28 mouse cellular contexts compared by ENCODE assay signal in the genomic region with DNA sequence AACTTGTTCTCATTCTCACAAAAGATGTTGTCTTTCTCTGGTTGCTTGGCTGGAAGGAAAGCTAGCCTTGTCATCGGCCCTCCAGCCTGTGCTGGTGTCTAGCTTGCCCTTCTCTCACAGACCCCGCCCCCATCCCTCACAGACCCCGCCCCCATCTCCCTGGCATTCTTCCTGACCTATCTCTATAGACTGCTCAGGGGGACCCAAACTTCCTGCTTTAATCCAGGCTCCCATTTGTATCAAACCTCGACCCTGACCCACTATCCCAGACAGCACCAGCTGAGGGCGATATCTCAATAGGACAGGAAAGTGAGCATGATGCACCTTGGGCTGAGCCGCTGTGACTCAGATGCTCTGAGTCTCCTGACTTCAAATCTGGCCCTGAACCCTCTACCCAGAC. TPM values are rescaled to one million over a fixed set of nuclear protein-coding genes. Genes with fewer than 3 reads are reported as not detected.
DNase-seq lines count a peak whose midpoint lies in the region; ATAC-seq and TF ChIP-seq lines count a peak whose summit lies in the region.
"Had no signal": no experiment of that assay in that cellular context is flagged by ENCODE, and none has a peak within 500 bp of the region (broad histone marks: within the 10 kb centered on the region; RNA-seq: fewer than 3 reads in every experiment).

No protein-coding gene starts in this region.

- H3K9me3 ChIP-seq in intestine, postnatal 0 days (ENCODE audit: control insufficient read depth), result no peaks in the 10 kb centered on the region
- no peaks in the 10 kb centered on the region for H3K9me3 ChIP-seq in intestine, embryonic 15.5 days
- H3K9me3 ChIP-seq in midbrain, embryonic 12.5 days, result no peaks in the 10 kb centered on the region
- H3K9me3 ChIP-seq in midbrain, embryonic 16.5 days (replicated peaks; ENCODE audit: control insufficient read depth, low read length, poor library complexity, severe bottlenecking), result no peaks in the 10 kb centered on the region
- H3K9me3 ChIP-seq: forebrain, embryonic 10.5 days; G1E; hindbrain, embryonic 10.5 days; limb, embryonic 15.5 days; lung, embryonic 15.5 days; megakaryocyte, embryonic 14.5 days; neural tube, embryonic 12.5 days had no signal

- H3K36me3 ChIP-seq in intestine, postnatal 0 days (ENCODE audit: control insufficient read depth, insufficient read depth), result no peaks in the 10 kb centered on the region
- no peaks in the 10 kb centered on the region for H3K36me3 ChIP-seq in intestine, embryonic 15.5 days
- no peaks in the 10 kb centered on the region for H3K36me3 ChIP-seq in midbrain, embryonic 12.5 days
- no peaks in the 10 kb centered on the region for H3K36me3 ChIP-seq in midbrain, embryonic 16.5 days (ENCODE audit: control insufficient read depth, insufficient read depth, low read length)
- H3K36me3 ChIP-seq: forebrain, embryonic 10.5 days; G1E; hindbrain, embryonic 10.5 days; limb, embryonic 15.5 days; lung, embryonic 15.5 days; neural tube, embryonic 12.5 days had no signal

- H3K4me1 ChIP-seq in intestine, postnatal 0 days (replicated peaks; ENCODE audit: control insufficient read depth, insufficient read depth, low read length), result no peaks in the 10 kb centered on the region
- H3K4me1 ChIP-seq in intestine, embryonic 15.5 days (replicated peaks), result 0 out of 2 replicates have a peak, but pooled peaks cover 5% of the 10 kb centered on the region
- 0 out of 2 replicates have a peak, but pooled peaks cover 6% of the 10 kb centered on the region for H3K4me1 ChIP-seq in midbrain, embryonic 12.5 days
- no peaks in the 10 kb centered on the region for H3K4me1 ChIP-seq in midbrain, embryonic 16.5 days (ENCODE audit: control insufficient read depth, insufficient read depth, low read length)
- H3K4me1 ChIP-seq: limb, embryonic 15.5 days; megakaryocyte, embryonic 14.5 days; neural tube, embryonic 12.5 days had no signal

- TF ChIP-seq CTCF in intestine, postnatal 0 days (IDR thresholded peaks at IDR 0.05; ENCODE audit: low read depth), result peak; percentile 32

- no peak for ATAC-seq in intestine, postnatal 0 days
- ATAC-seq in intestine, embryonic 15.5 days, result no peak
- ATAC-seq in midbrain, embryonic 12.5 days (ENCODE audit: low FRiP score, low read depth), result peak; percentile 38; the same call in 1 of the 2 replicates
- no peak for ATAC-seq in midbrain, embryonic 16.5 days
- ATAC-seq: activated CD4-positive, CD25-positive, alpha-beta regulatory T cell, adult 4 months; Patski had no signal

- no peaks in the 10 kb centered on the region for H3K27me3 ChIP-seq in intestine, postnatal 0 days (replicated peaks; ENCODE audit: control insufficient read depth, insufficient read depth, low read length)
- 0 out of 2 replicates have a peak, but pooled peaks cover 4% of the 10 kb centered on the region for H3K27me3 ChIP-seq in intestine, embryonic 15.5 days (replicated peaks)
- H3K27me3 ChIP-seq in midbrain, embryonic 12.5 days, result peaks cover 3% of the 10 kb centered on the region; the same call in 1 of the 2 replicates
- no peaks in the 10 kb centered on the region for H3K27me3 ChIP-seq in midbrain, embryonic 16.5 days (ENCODE audit: control insufficient read depth, insufficient read depth, low read depth, low read length)
- H3K27me3 ChIP-seq: limb, embryonic 15.5 days; lung, embryonic 15.5 days; neural tube, embryonic 12.5 days had no signal

- DNase-seq in embryo, embryonic 10.5 days (ENCODE audit: low spot score), result peak; percentile 49
- no peak for DNase-seq in embryo, embryonic 10 days (ENCODE audit: low spot score)
- peak; percentile 52 for DNase-seq in R1 (ENCODE audit: low read depth, low spot score)
- DNase-seq in thymus, postnatal 10 days (ENCODE audit: low spot score in 2 of 2), result no peak
- DNase-seq: adrenal gland, postnatal 10 days; cerebellum, adult 8-10 months; cerebellum, postnatal 36 days; gastrocnemius, adult 2 months; heart, postnatal 10 days; kidney, adult 2 months; lung, postnatal 36 days; thymus, postnatal 25 days had no signal

- no peak overlapping the region for H3K4me2 ChIP-seq in intestine, postnatal 0 days (replicated peaks; ENCODE audit: low read depth)
- H3K4me2 ChIP-seq in intestine, embryonic 15.5 days (replicated peaks), result no peak overlapping the region
- H3K4me2 ChIP-seq in midbrain, embryonic 12.5 days (replicated peaks), result no peak overlapping the region
- no peak overlapping the region for H3K4me2 ChIP-seq in midbrain, embryonic 16.5 days (ENCODE audit: low read length)
- H3K4me2 ChIP-seq: heart, embryonic 11.5 days; limb, embryonic 15.5 days; lung, embryonic 15.5 days; neural tube, embryonic 12.5 days had no signal

- H3K27ac ChIP-seq in intestine, postnatal 0 days (ENCODE audit: low read depth, low read length), result no peak overlapping the region
- H3K27ac ChIP-seq in intestine, embryonic 15.5 days, result no peak overlapping the region
- no peak overlapping the region for H3K27ac ChIP-seq in midbrain, embryonic 12.5 days (replicated peaks)
- H3K27ac ChIP-seq in midbrain, embryonic 16.5 days (ENCODE audit: low read length), result no peak overlapping the region
- H3K27ac ChIP-seq: forebrain, embryonic 10.5 days; gastrocnemius, adult 2 months; hindbrain, embryonic 10.5 days; left cerebral cortex, adult 2 months; limb, embryonic 15.5 days; liver, embryonic 14.5 days; lung, embryonic 15.5 days; neural tube, embryonic 12.5 days had no signal

- no peak overlapping the region for H3K4me3 ChIP-seq in intestine, postnatal 0 days (ENCODE audit: low read depth, low read length)
- H3K4me3 ChIP-seq in intestine, embryonic 15.5 days (replicated peaks), result no peak overlapping the region
- no peak overlapping the region for H3K4me3 ChIP-seq in midbrain, embryonic 12.5 days
- no peak overlapping the region for H3K4me3 ChIP-seq in midbrain, embryonic 16.5 days (ENCODE audit: low read depth, low read length)
- H3K4me3 ChIP-seq: forebrain, embryonic 10.5 days; gastrocnemius, adult 2 months; hindbrain, embryonic 10.5 days; left cerebral cortex, adult 2 months; limb, embryonic 15.5 days; lung, embryonic 15.5 days; megakaryocyte, embryonic 14.5 days; neural tube, embryonic 12.5 days had no signal

- 24% methylated on average over 6 of the region's 6 CpGs for WGBS in intestine, postnatal 0 days
- 21% methylated on average over 6 of the region's 6 CpGs for WGBS in intestine, embryonic 15.5 days
- 22% methylated on average over 6 of the region's 6 CpGs for WGBS in midbrain, embryonic 12.5 days
- 14% methylated on average over 6 of the region's 6 CpGs for WGBS in midbrain, embryonic 16.5 days

- H3K9ac ChIP-seq in intestine, postnatal 0 days (ENCODE audit: low read depth, low read length), result no peak overlapping the region
- H3K9ac ChIP-seq in intestine, embryonic 15.5 days, result no peak overlapping the region
- no peak overlapping the region for H3K9ac ChIP-seq in midbrain, embryonic 12.5 days (replicated peaks)
- no peak overlapping the region for H3K9ac ChIP-seq in midbrain, embryonic 16.5 days (ENCODE audit: low read depth, low read length)
- H3K9ac ChIP-seq: limb, embryonic 15.5 days; liver, embryonic 14.5 days; lung, embryonic 15.5 days; neural tube, embryonic 12.5 days had no signal

RNA-seq across cellular contexts. Expression of a gene that starts 8.9 kb away (rescaled TPM):
- 26.1 and 27.8 TPM in 2 replicates for polyA plus RNA-seq in intestine, postnatal 0 days (2015; fragmentation: Nextera tagmentation; extraction: Ambion mirVana)
- 0.68 and 1.4 TPM in 2 replicates for polyA plus RNA-seq in intestine, embryonic 15.5 days (2015; fragmentation: Nextera tagmentation; extraction: Ambion mirVana)
- polyA plus RNA-seq in midbrain, embryonic 12.5 days (2016; fragmentation: Nextera tagmentation; extraction: Ambion mirVana), result 0.27 and 1.1 TPM in 2 replicates
- polyA plus RNA-seq in midbrain, embryonic 16.5 days (2015; fragmentation: Nextera tagmentation; extraction: Ambion mirVana), result 3.6 and 5.9 TPM in 2 replicates
- polyA plus RNA-seq: heart, embryonic 11.5 days; neural tube, embryonic 12.5 days had no signal

RNA-seq across cellular contexts. Expression of a gene that starts 16.5 kb away (rescaled TPM):
- 12.5 and 14.3 TPM in 2 replicates for polyA plus RNA-seq in intestine, postnatal 0 days (2015; fragmentation: Nextera tagmentation; extraction: Ambion mirVana)
- polyA plus RNA-seq in intestine, embryonic 15.5 days (2015; fragmentation: Nextera tagmentation; extraction: Ambion mirVana), result 0.56 and 0.62 TPM in 2 replicates
- polyA plus RNA-seq in midbrain, embryonic 12.5 days (2016; fragmentation: Nextera tagmentation; extraction: Ambion mirVana), result 0.36 and 1.2 TPM in 2 replicates
- polyA plus RNA-seq in midbrain, embryonic 16.5 days (2015; fragmentation: Nextera tagmentation; extraction: Ambion mirVana), result 1.9 and 2.0 TPM in 2 replicates
- polyA plus RNA-seq: activated CD4-positive, CD25-positive, alpha-beta regulatory T cell, adult 4 months; G1E had no signal

RNA-seq across cellular contexts. Expression of a gene that starts 51.3 kb away (rescaled TPM):
- 17.7 and 18.1 TPM in 2 replicates for polyA plus RNA-seq in intestine, postnatal 0 days (2015; fragmentation: Nextera tagmentation; extraction: Ambion mirVana)
- 30.8 and 36.3 TPM in 2 replicates for polyA plus RNA-seq in intestine, embryonic 15.5 days (2015; fragmentation: Nextera tagmentation; extraction: Ambion mirVana)
- 61.8 and 67.6 TPM in 2 replicates for polyA plus RNA-seq in midbrain, embryonic 12.5 days (2016; fragmentation: Nextera tagmentation; extraction: Ambion mirVana)
- 55.9 and 56.0 TPM in 2 replicates for polyA plus RNA-seq in midbrain, embryonic 16.5 days (2015; fragmentation: Nextera tagmentation; extraction: Ambion mirVana)

RNA-seq across cellular contexts. Expression of a gene that starts 52.2 kb away (rescaled TPM):
- polyA plus RNA-seq in intestine, postnatal 0 days (2015; fragmentation: Nextera tagmentation; extraction: Ambion mirVana), result 42.5 and 46.3 TPM in 2 replicates
- polyA plus RNA-seq in intestine, embryonic 15.5 days (2015; fragmentation: Nextera tagmentation; extraction: Ambion mirVana), result 57.2 and 58.3 TPM in 2 replicates
- polyA plus RNA-seq in midbrain, embryonic 12.5 days (2016; fragmentation: Nextera tagmentation; extraction: Ambion mirVana), result 54.8 and 54.9 TPM in 2 replicates
- 60.2 and 62.7 TPM in 2 replicates for polyA plus RNA-seq in midbrain, embryonic 16.5 days (2015; fragmentation: Nextera tagmentation; extraction: Ambion mirVana)

Comparison
In these comparisons a context has a peak if more than half of its experiments do, and no peak if none do; other contexts are left out.
1. DNase-seq: peak in embryo, embryonic 10.5 days (single experiment) and R1 (single experiment); none in embryo, embryonic 10 days (single experiment) and thymus, postnatal 10 days (0 of 2).